Mouse (Mus musculus): Measurements from ENCODE around the gene Cenps. TPM values are rescaled to one million over a fixed set of nuclear protein-coding genes. Genes with fewer than 3 reads are reported as not detected.

Gene Cenps
- polyA plus RNA-seq, 1 experiment: 1.1 TPM

DNA sequence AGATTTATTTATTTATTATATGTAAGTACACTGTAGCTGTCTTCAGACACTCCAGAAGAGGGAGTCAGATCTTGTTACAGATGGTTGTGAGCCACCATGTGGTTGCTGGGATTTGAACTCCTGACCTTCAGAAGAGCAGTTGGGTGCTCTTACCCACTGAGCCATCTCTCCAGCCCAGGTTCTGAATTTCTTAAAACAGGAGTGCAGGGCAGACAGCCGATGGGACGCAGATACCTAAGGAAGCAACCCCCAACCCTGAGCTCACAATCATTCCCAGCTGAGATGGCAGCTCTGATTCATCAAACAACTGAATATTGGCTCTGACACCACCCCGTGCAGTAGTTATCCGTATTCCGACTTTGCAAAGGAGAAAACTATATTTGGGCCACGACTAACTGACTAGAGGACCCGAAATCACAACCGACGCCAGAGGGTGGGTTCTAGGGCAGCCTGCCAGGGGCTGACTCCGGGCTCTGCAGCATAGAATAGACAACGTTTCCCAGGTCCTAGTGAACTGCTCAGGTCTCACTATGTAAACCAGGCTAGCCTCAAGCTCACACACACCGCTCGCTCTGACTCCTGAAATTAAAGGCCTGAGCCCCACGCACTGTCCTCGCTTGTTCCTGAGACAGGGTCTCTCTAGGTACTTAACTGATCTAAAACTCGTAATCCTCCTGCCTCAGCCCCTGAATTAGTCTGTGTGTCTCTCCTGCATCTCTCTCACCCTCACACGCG is 1.1 kb downstream of the Cenps start:
- Histone ChIP-seq H3K4me1 (ENCODE audit: control insufficient read depth, insufficient read depth, low read length) (no peaks in the 10 kb centered on the region), H3K4me3 (ENCODE audit: insufficient read depth, low read depth, low read length) (no peak overlapping the region), H3K36me3 (ENCODE audit: control insufficient read depth, insufficient read depth, low read length) (no peaks in the 10 kb centered on the region), H3K27me3 (replicated peaks; ENCODE audit: control insufficient read depth, insufficient read depth, low read length) (no peaks in the 10 kb centered on the region), H3K27ac (ENCODE audit: insufficient read depth, low read depth, low read length) (no peak overlapping the region)
- WGBS: 75% methylated on average over 18 of the region's 18 CpGs
- DNase-seq: no peak
- TF ChIP-seq CTCF (conservative IDR thresholded peaks at IDR 0.05; ENCODE audit: insufficient read depth, insufficient read length, low read depth, low read length): no peak
- no peak for TF ChIP-seq POLR2A (IDR thresholded peaks at IDR 0.05; ENCODE audit: low read depth, low read length)

DNA sequence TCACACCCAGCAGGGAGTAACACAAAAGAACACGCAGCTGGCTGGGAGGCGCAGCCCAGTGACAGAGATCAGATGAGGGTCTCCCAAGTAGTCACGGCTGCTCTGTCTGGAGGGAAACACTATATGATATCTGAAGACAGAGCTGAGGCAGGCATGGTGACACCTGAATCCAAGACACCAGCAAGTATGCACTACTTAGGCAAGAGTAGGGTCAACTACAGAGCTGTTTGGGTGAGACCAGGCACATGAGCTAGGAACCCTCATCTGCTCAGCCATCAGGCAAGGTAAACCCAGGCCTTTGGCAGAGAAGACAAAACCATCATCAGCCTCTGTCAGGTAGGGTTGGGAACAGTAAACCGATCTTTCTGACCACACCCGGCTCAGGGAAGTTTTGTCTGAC is 4.0 kb downstream of the Cenps start:
- H3K27me3 ChIP-seq (replicated peaks; ENCODE audit: control insufficient read depth, insufficient read depth, low read length): no peaks in the 10 kb centered on the region
- H3K4me3 ChIP-seq (ENCODE audit: insufficient read depth, low read depth, low read length): no peak overlapping the region
- 90% methylated on average over 5 of the region's 5 CpGs for WGBS
- no peak for DNase-seq
- TF ChIP-seq POLR2A (IDR thresholded peaks at IDR 0.05; ENCODE audit: low read depth, low read length) (no peak), CTCF (conservative IDR thresholded peaks at IDR 0.05; ENCODE audit: insufficient read depth, insufficient read length, low read depth, low read length) (no peak)
- no peaks in the 10 kb centered on the region for H3K4me1 ChIP-seq (ENCODE audit: control insufficient read depth, insufficient read depth, low read length)
- H3K27ac ChIP-seq (ENCODE audit: insufficient read depth, low read depth, low read length): no peak overlapping the region
- H3K36me3 ChIP-seq (ENCODE audit: control insufficient read depth, insufficient read depth, low read length): no peaks in the 10 kb centered on the region

GRCm38 (mm10) chr4:149131789-149132565 is 5.5 kb downstream of the Cenps start:
- 62% methylated on average over 21 of the region's 21 CpGs for WGBS
- H3K27ac ChIP-seq (ENCODE audit: insufficient read depth, low read depth, low read length): no peak overlapping the region
- H3K4me3 ChIP-seq (ENCODE audit: insufficient read depth, low read depth, low read length): no peak overlapping the region
- DNase-seq: no peak
- H3K27me3 ChIP-seq (replicated peaks; ENCODE audit: control insufficient read depth, insufficient read depth, low read length): no peaks in the 10 kb centered on the region
- no peak for TF ChIP-seq CTCF (conservative IDR thresholded peaks at IDR 0.05; ENCODE audit: insufficient read depth, insufficient read length, low read depth, low read length)
- no peak for TF ChIP-seq POLR2A (IDR thresholded peaks at IDR 0.05; ENCODE audit: low read depth, low read length)
- no peaks in the 10 kb centered on the region for H3K36me3 ChIP-seq (ENCODE audit: control insufficient read depth, insufficient read depth, low read length)
- H3K4me1 ChIP-seq (ENCODE audit: control insufficient read depth, insufficient read depth, low read length): no peaks in the 10 kb centered on the region

GRCm38 (mm10) chr4:149131021-149131752 is 6.2 kb downstream of the Cenps start:
- DNase-seq: no peak
- no peak overlapping the region for H3K4me3 ChIP-seq (ENCODE audit: insufficient read depth, low read depth, low read length)
- no peak overlapping the region for H3K27ac ChIP-seq (ENCODE audit: insufficient read depth, low read depth, low read length)
- no peaks in the 10 kb centered on the region for H3K27me3 ChIP-seq (replicated peaks; ENCODE audit: control insufficient read depth, insufficient read depth, low read length)
- no peak for TF ChIP-seq CTCF (conservative IDR thresholded peaks at IDR 0.05; ENCODE audit: insufficient read depth, insufficient read length, low read depth, low read length)
- no peaks in the 10 kb centered on the region for H3K36me3 ChIP-seq (ENCODE audit: control insufficient read depth, insufficient read depth, low read length)
- H3K4me1 ChIP-seq (ENCODE audit: control insufficient read depth, insufficient read depth, low read length): no peaks in the 10 kb centered on the region
- WGBS: 93% methylated on average over 23 of the region's 23 CpGs

GRCm38 (mm10) chr4:149128467-149128866 is 9.0 kb downstream of the Cenps start:
- Histone ChIP-seq H3K36me3 (ENCODE audit: control insufficient read depth, insufficient read depth, low read length) (no peaks in the 10 kb centered on the region), H3K4me3 (ENCODE audit: insufficient read depth, low read depth, low read length) (no peak overlapping the region), H3K27me3 (replicated peaks; ENCODE audit: control insufficient read depth, insufficient read depth, low read length) (no peaks in the 10 kb centered on the region), H3K4me1 (ENCODE audit: control insufficient read depth, insufficient read depth, low read length) (no peaks in the 10 kb centered on the region), H3K27ac (ENCODE audit: insufficient read depth, low read depth, low read length) (no peak overlapping the region)
- 89% methylated on average over 18 of the region's 18 CpGs for WGBS
- TF ChIP-seq POLR2A (IDR thresholded peaks at IDR 0.05; ENCODE audit: low read depth, low read length): no peak
- TF ChIP-seq CTCF (conservative IDR thresholded peaks at IDR 0.05; ENCODE audit: insufficient read depth, insufficient read length, low read depth, low read length): no peak
- no peak for DNase-seq

DNA sequence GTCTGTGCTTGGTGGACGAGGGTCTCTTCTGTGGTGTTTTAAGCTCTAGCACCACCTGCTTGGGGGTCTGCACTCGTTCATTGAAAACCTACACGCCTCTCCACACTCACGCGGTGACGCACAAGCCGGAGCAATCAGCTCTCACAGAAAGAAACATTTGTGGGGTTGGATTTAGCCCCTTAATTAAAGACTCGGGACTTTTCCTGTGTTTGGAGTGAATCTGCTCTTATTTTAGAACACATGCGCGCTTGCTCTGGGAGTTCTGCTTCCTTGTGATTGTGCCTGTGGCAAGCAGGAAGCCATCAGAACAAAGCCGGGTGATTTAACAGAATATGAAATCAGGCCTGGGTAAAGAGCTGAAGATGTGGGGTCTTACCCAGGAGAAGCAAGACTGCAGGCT is 10.8 kb downstream of the Cenps start, which contains the start of gene Cort:
Gene Cort, minus strand, starts transcription at position 101 of the 400 bp plus-strand sequence.
- Histone ChIP-seq H3K4me1 (ENCODE audit: control insufficient read depth, insufficient read depth, low read length) (no peaks in the 10 kb centered on the region), H3K27ac (ENCODE audit: insufficient read depth, low read depth, low read length) (no peak within 1 kb of the TSS), H3K4me3 (ENCODE audit: insufficient read depth, low read depth, low read length) (no peak within 1 kb of the TSS), H3K36me3 (ENCODE audit: control insufficient read depth, insufficient read depth, low read length) (no peaks in the 10 kb centered on the region), H3K27me3 (replicated peaks; ENCODE audit: control insufficient read depth, insufficient read depth, low read length) (no peaks in the 10 kb centered on the region)
- 73% methylated on average over 11 of the region's 11 CpGs for WGBS
- no peak for DNase-seq
- TF ChIP-seq POLR2A (IDR thresholded peaks at IDR 0.05; ENCODE audit: low read depth, low read length) (no peak), CTCF (conservative IDR thresholded peaks at IDR 0.05; ENCODE audit: insufficient read depth, insufficient read length, low read depth, low read length) (no peak)

DNA sequence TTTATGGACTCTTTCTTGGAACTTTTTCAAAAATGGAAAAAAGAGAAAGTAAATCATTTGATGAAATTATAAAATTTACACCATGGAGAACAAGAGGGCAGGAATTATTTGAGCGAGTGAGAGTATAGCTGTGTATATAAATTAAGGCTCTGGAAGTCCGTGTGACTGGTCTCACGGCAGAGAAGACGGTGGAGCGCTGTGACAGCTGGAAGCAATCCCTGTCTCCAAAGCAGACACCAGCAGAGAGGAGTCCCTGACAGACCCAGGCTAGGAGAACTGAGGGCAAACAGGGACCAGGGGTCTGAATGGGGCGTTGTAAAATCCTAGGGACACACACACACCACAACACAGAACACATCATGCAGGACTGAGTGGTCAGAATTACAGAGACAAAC is 11.3 kb downstream of the Cenps start:
- WGBS: 71% methylated on average over 6 of the region's 6 CpGs
- no peaks in the 10 kb centered on the region for H3K36me3 ChIP-seq (ENCODE audit: control insufficient read depth, insufficient read depth, low read length)
- no peak overlapping the region for H3K27ac ChIP-seq (ENCODE audit: insufficient read depth, low read depth, low read length)
- TF ChIP-seq CTCF (conservative IDR thresholded peaks at IDR 0.05; ENCODE audit: insufficient read depth, insufficient read length, low read depth, low read length): no peak
- TF ChIP-seq POLR2A (IDR thresholded peaks at IDR 0.05; ENCODE audit: low read depth, low read length): no peak
- no peaks in the 10 kb centered on the region for H3K4me1 ChIP-seq (ENCODE audit: control insufficient read depth, insufficient read depth, low read length)
- H3K27me3 ChIP-seq (replicated peaks; ENCODE audit: control insufficient read depth, insufficient read depth, low read length): no peaks in the 10 kb centered on the region
- no peak for DNase-seq
- no peak overlapping the region for H3K4me3 ChIP-seq (ENCODE audit: insufficient read depth, low read depth, low read length)
